Mouse (Mus musculus): ENCODE results near the gene Gm3127.
"Not testable (repeated sequence)": the region's sequence is repeated elsewhere in the genome, so short reads cannot be mapped to it uniquely, and the experiment has no call there.

Gene Gm3127

GRCm38 (mm10) chr14:4164730-4165129 is at the start of gene Gm3127:
Gene Gm3127, plus strand, starts transcription at chr14:4165030.
- in situ Hi-C loops (cut with MboI, MseI) = not testable (repeated sequence)

GRCm38 (mm10) chr14:4141646-4142045 is 23.2 kb upstream of the Gm3127 start:
- in situ Hi-C loops (cut with MboI, MseI) = not testable (repeated sequence)

- in situ Hi-C loops (cut with MboI, MseI) = not testable (repeated sequence)
Measured at GRCm38 (mm10) chr14:4182030-4182429, 17.2 kb downstream of the Gm3127 start.

DNA sequence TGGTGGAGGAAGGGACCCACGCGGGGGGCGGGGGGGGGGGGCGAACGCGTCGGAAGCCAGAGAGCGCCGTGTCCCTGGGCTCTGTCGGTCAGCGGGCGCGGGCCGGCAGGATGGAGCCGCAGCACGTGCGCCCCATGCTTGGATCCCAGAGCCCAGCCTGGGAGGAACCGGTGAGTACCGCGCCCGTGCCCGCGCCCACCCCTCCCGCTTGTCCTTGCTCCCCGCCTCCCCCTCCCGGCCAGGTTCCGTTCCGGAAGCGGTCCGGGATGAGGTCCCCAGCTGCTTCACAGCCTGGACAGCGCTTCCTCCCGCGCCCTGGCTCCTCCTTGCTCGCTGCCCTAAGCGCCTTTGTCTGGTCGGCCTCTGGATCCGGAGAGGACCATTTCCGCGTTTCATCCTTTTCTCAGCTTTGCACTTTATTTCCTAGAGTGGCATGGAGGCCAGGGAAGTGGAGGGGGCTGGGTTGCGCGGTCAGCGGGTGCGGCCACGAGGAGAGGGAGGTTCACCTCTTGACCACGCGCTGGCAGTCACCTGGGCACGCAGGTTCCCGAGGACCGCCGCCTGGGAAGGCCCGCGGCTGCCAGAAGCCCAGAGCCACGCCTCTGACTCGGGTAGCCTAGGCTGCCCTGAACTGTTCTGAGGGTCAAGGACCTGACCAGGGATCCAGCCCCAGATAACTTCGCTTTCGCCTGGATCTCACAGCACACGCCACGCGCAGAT is 17.8 kb downstream of the Gm3127 start, which contains the start of gene Gm2974:
Gene Gm2974, plus strand, starts transcription at position 86 of the 720 bp plus-strand sequence.
- in situ Hi-C loops (cut with MboI, MseI) = not testable (repeated sequence)

GRCm38 (mm10) chr14:4183375-4183774 is 18.5 kb downstream of the Gm3127 start:
- in situ Hi-C loops (cut with MboI, MseI) = not testable (repeated sequence)
